Mouse (Mus musculus) limb, embryonic 11.5 days (tissue): ENCODE results near the gene Syne4. TPM values are rescaled to one million over a fixed set of nuclear protein-coding genes. Genes with fewer than 3 reads are reported as not detected.

Source experiments
- ATAC-seq: fragments of 200-750 bp; cut with Nextera tagmentation; 2 replicates; pipeline ENCODE4 v1.8.0; 2017; ENCODE audit warnings: low read depth; ENCODE audit not compliant: insufficient number of reproducible peaks, low FRiP score, low TSS enrichment
- DNase-seq: peaks from one replicate; pipeline ENCODE4 v3.0.0-alpha.2; 2015; ENCODE audit warnings: low spot score
- H3K27ac ChIP-seq: fragments of 300-500 bp; sonication (generic); replicated peaks from 2 replicates; pipeline ENCODE4 v1.5.1; 2014; ENCODE audit warnings: low read depth, mild to moderate bottlenecking, low read length
- H3K27me3 ChIP-seq: fragments of 300-500 bp; sonication (generic); 2 replicates; pipeline ENCODE4 v1.6.1; 2014; ENCODE audit warnings: mild to moderate bottlenecking, low read length, mixed read lengths; ENCODE audit not compliant: control insufficient read depth, insufficient read depth
- H3K36me3 ChIP-seq: fragments of 300-500 bp; sonication (generic); 2 replicates; pipeline ENCODE4 v1.6.1; 2014; ENCODE audit warnings: mild to moderate bottlenecking, low read length, moderate library complexity, mixed read lengths; ENCODE audit not compliant: control insufficient read depth, insufficient read depth
- H3K4me1 ChIP-seq: fragments of 300-500 bp; sonication (generic); 2 replicates; pipeline ENCODE4 v1.6.1; 2014; ENCODE audit warnings: low read length, mixed read lengths; ENCODE audit not compliant: control insufficient read depth, insufficient read depth
- H3K4me2 ChIP-seq: fragments of 300-500 bp; sonication (generic); 2 replicates; pipeline ENCODE4 v1.6.1; 2014; ENCODE audit warnings: low read depth, mild to moderate bottlenecking, moderate library complexity; ENCODE audit not compliant: severe bottlenecking
- H3K4me3 ChIP-seq: fragments of 300-500 bp; sonication (generic); 2 replicates; pipeline ENCODE4 v1.5.1; 2014; ENCODE audit warnings: low read depth, low read length
- H3K9ac ChIP-seq: fragments of 300-500 bp; sonication (generic); 2 replicates; pipeline ENCODE4 v1.6.1; 2014; ENCODE audit warnings: mild to moderate bottlenecking, low read length
- H3K9me3 ChIP-seq: fragments of 300-500 bp; sonication (generic); 2 replicates; pipeline ENCODE4 v1.6.1; 2016; ENCODE audit warnings: low read length; ENCODE audit not compliant: control insufficient read depth
- WGBS: fragments of 180-500 bp; shearing (Covaris S2); extraction: QIAGEN DNeasy Blood & Tissue Kit; methylation state at CpG from one replicate; pipeline ENCODE4 v1.1.7; 2014; 5-methylcytosine and 5-hydroxymethylcytosine counted together
- polyA plus RNA-seq: library from polyadenylated mRNA; unstranded; fragments of >200 nt; fragmentation: Nextera tagmentation; extraction: Ambion mirVana; gene quantifications from 2 replicates; pipeline ENCODE4 v1.2.1, GENCODE M21; 2014

Gene Syne4
- polyA plus RNA-seq, 1 experiment from 2014 or later, result 75.3 TPM

- H3K4me3 ChIP-seq, result no peak overlapping the region
- DNase-seq (no peak), ATAC-seq (no peak)
- WGBS, result 92% methylated on average over 17 of the region's 17 CpGs
- no peaks in the 10 kb centered on the region for H3K36me3 ChIP-seq
- H3K4me1 ChIP-seq, result peaks cover 13% of the 10 kb centered on the region; the same call in 1 of the 2 replicates
- H3K27ac ChIP-seq, result no peak overlapping the region
- H3K9me3 ChIP-seq, result no peaks in the 10 kb centered on the region
- H3K4me2 ChIP-seq, result no peak overlapping the region
- H3K27me3 ChIP-seq, result no peaks in the 10 kb centered on the region
- no peak overlapping the region for H3K9ac ChIP-seq
Observed at GRCm38 (mm10) chr7:30360028-30360427, 45.4 kb downstream of the Syne4 start.

- peak within 1 kb of the TSS; percentile 73 for H3K4me3 ChIP-seq
- no peaks in the 10 kb centered on the region for H3K9me3 ChIP-seq
- H3K9ac ChIP-seq, result peak within 1 kb of the TSS; percentile 88
- no peaks in the 10 kb centered on the region for H3K27me3 ChIP-seq
- H3K4me2 ChIP-seq, result peak within 1 kb of the TSS; percentile 87
- peak; percentile 77 for DNase-seq
- 2% methylated on average over 45 of the region's 55 CpGs for WGBS
- peaks cover 14% of the 10 kb centered on the region; the same call in 1 of the 2 replicates for H3K4me1 ChIP-seq
- ATAC-seq, result peak; percentile 50; the same call in 1 of the 2 replicates
- no peak within 1 kb of the TSS for H3K27ac ChIP-seq
- H3K36me3 ChIP-seq, result no peaks in the 10 kb centered on the region
Observed at GRCm38 (mm10) chr7:30362652-30363343, 48.2 kb downstream of the Syne4 start, which contains the start of gene Lrfn3. Gene Lrfn3, minus strand, starts transcription at chr7:30362772.

- Histone ChIP-seq H3K27ac (no peak overlapping the region), H3K27me3 (no peaks in the 10 kb centered on the region), H3K4me3 (peak overlapping the region; percentile 73), H3K9me3 (no peaks in the 10 kb centered on the region), H3K4me1 (peaks cover 16% of the 10 kb centered on the region; the same call in 1 of the 2 replicates), H3K9ac (no peak overlapping the region), H3K36me3 (no peaks in the 10 kb centered on the region), H3K4me2 (peak overlapping the region; percentile 87)
- no peak for ATAC-seq
- 66% methylated on average over 6 of the region's 6 CpGs for WGBS
- no peak for DNase-seq
Observed at GRCm38 (mm10) chr7:30363344-30363738, 48.7 kb downstream of the Syne4 start.

GRCm38 (mm10) chr7:30367466-30367865 lies 52.9 kb downstream of the Syne4 start:
- Histone ChIP-seq H3K27ac (no peak overlapping the region), H3K27me3 (no peaks in the 10 kb centered on the region), H3K36me3 (no peaks in the 10 kb centered on the region), H3K9me3 (no peaks in the 10 kb centered on the region), H3K4me1 (0 out of 2 replicates have a peak, but pooled peaks cover 6% of the 10 kb centered on the region), H3K9ac (no peak overlapping the region; the same call in 1 of the 2 replicates), H3K4me3 (no peak overlapping the region), H3K4me2 (no peak overlapping the region)
- WGBS, result 68% methylated on average over 2 of the region's 2 CpGs
- no peak for ATAC-seq
- DNase-seq, result no peak

Other genes starting within 250 kb of the Syne4 start
- gene Zfp82, start 241.9 kb upstream of the Syne4 start, polyA plus RNA-seq, result 4.3 and 4.7 TPM in 2 replicates
- 3.2 and 4.6 TPM in 2 replicates for gene Gm26920, start 224.4 kb upstream of the Syne4 start, polyA plus RNA-seq
- gene Zfp566, start 224.3 kb upstream of the Syne4 start, polyA plus RNA-seq, result 17.0 and 19.7 TPM in 2 replicates
- gene Zfp260, start 220.0 kb upstream of the Syne4 start, polyA plus RNA-seq, result 142 and 150 TPM in 2 replicates
- gene Zfp382, start 192.9 kb upstream of the Syne4 start, polyA plus RNA-seq, result 6.5 and 8.6 TPM in 2 replicates
- 14.6 and 18.7 TPM in 2 replicates for gene Zfp146, start 145.1 kb upstream of the Syne4 start, polyA plus RNA-seq
- gene Cox7a1, start 130.7 kb upstream of the Syne4 start, polyA plus RNA-seq, result 2.3 and 2.9 TPM in 2 replicates
- gene Capns1, start 116.0 kb upstream of the Syne4 start, polyA plus RNA-seq, result 53.1 and 53.7 TPM in 2 replicates
- gene Polr2i, start 82.9 kb upstream of the Syne4 start, polyA plus RNA-seq, result 182 and 186 TPM in 2 replicates
- 232 and 241 TPM in 2 replicates for gene Tbcb, start 82.5 kb upstream of the Syne4 start, polyA plus RNA-seq
- gene Ovol3, start 79.1 kb upstream of the Syne4 start, polyA plus RNA-seq, result 0.27 TPM in 1 of 2 replicates, not detected in the other
- gene Thap8, start 34.7 kb upstream of the Syne4 start, polyA plus RNA-seq, result 0.16 and 0.19 TPM in 2 replicates
- gene Wdr62, start 34.4 kb upstream of the Syne4 start, polyA plus RNA-seq, result 10.4 and 14.9 TPM in 2 replicates
- gene Clip3, start 23.1 kb upstream of the Syne4 start, polyA plus RNA-seq, result 64.7 and 70.0 TPM in 2 replicates
- gene Alkbh6, start 6.1 kb upstream of the Syne4 start, polyA plus RNA-seq, result 93.7 and 97.6 TPM in 2 replicates
- not detected in 2 replicates for gene E130208F15Rik, start 6.9 kb downstream of the Syne4 start, polyA plus RNA-seq
- 21.6 TPM in 2 replicates for gene Sdhaf1, start 9.1 kb downstream of the Syne4 start, polyA plus RNA-seq
- 4.9 and 5.0 TPM in 2 replicates for gene Lrfn3, start 48.0 kb downstream of the Syne4 start, polyA plus RNA-seq
- gene Tyrobp, start 99.0 kb downstream of the Syne4 start, polyA plus RNA-seq, result 8.4 and 12.6 TPM in 2 replicates
- 0.39 TPM in 1 of 2 replicates, not detected in the other for gene Hcst, start 105.0 kb downstream of the Syne4 start, polyA plus RNA-seq
- 0.96 and 1.4 TPM in 2 replicates for gene Nfkbid, start 106.9 kb downstream of the Syne4 start, polyA plus RNA-seq
- gene Aplp1, start 130.7 kb downstream of the Syne4 start, polyA plus RNA-seq, result 16.6 and 18.0 TPM in 2 replicates
- 0.13 TPM in 1 of 2 replicates, not detected in the other for gene Kirrel2, start 142.9 kb downstream of the Syne4 start, polyA plus RNA-seq
- 0.15 TPM in 1 of 2 replicates, not detected in the other for gene Nphs1, start 143.5 kb downstream of the Syne4 start, polyA plus RNA-seq
- gene Prodh2, start 178.8 kb downstream of the Syne4 start, polyA plus RNA-seq, result 0.33 TPM in 1 of 2 replicates, not detected in the other
- 12.1 and 12.9 TPM in 2 replicates for gene Arhgap33, start 220.3 kb downstream of the Syne4 start, polyA plus RNA-seq
- gene Hspb6, start 237.4 kb downstream of the Syne4 start, polyA plus RNA-seq, result 6.1 and 6.9 TPM in 2 replicates
- gene Proser3, start 237.5 kb downstream of the Syne4 start, polyA plus RNA-seq, result 20.0 and 21.9 TPM in 2 replicates
- gene Lin37, start 245.0 kb downstream of the Syne4 start, polyA plus RNA-seq, result 40.6 and 46.9 TPM in 2 replicates
- gene U2af1l4, start 248.5 kb downstream of the Syne4 start, polyA plus RNA-seq, result 91.9 and 100 TPM in 2 replicates
- gene Gm49396, start 248.5 kb downstream of the Syne4 start, polyA plus RNA-seq, result 6.0 and 6.8 TPM in 2 replicates
- 105 and 123 TPM in 2 replicates for gene Psenen, start 248.8 kb downstream of the Syne4 start, polyA plus RNA-seq